Mouse (Mus musculus) brain, embryonic 18.5 days (tissue): Measurements from ENCODE around the gene Maff.

Source experiments
- DNase-seq: peaks from one replicate; pipeline ENCODE4 v3.0.0-alpha.2; 2012; ENCODE audit warnings: low read depth, low spot score

Gene Maff

DNA sequence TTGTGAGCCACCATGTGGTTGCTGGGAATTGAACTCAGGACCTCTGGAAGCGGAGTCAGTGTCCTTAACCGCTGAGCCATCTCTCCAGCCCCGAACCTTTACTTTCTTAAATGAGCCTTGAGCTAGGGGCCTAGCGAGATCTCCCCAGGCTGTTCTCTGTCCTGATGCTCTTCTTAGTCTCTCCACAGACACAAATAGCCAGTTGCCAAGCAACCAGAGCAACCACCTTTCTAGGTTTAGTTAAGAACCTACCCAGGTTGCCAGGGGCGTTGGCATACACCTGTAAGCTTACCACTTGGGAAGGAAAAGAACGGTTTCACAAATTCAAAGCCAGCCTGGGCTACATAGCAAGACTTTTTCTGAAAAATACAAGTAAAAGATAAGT, 16.4 kb upstream of the Maff start:
- DNase-seq = no peak

- no peak for DNase-seq
Measured at GRCm38 (mm10) chr15:79330521-79330920, 15.9 kb upstream of the Maff start.

- DNase-seq = no peak
Measured at GRCm38 (mm10) chr15:79333409-79333808, 13.0 kb upstream of the Maff start.

DNA sequence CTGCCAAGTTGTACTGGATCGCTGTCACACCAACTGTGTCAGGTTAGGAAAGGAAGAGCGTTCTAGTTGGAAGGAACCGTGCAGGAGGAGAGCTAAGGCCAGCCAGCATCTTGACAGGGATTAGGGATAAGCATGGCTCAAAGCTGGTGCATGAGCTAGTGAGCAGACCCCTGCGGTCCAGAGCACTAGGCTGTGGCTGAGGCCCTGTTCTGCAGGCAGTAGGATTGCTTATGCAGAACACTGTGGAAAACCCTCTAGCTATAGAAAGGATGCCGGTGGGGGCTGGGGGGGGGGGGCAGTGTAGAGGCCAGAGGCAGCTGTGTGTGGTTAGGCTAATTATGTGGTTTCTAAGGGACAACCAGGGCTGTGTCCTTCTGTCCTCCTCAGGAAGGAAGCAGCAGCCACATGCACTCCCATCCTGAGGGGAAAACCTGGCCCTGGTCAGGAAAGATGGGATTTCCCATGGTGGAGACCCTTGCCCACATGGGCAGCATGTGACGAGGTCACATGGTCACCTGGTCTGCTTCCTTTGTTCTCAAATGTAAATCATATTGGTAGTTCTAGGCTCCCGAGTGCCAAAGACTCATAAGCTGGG, 11.3 kb upstream of the Maff start:
- no peak for DNase-seq

DNA sequence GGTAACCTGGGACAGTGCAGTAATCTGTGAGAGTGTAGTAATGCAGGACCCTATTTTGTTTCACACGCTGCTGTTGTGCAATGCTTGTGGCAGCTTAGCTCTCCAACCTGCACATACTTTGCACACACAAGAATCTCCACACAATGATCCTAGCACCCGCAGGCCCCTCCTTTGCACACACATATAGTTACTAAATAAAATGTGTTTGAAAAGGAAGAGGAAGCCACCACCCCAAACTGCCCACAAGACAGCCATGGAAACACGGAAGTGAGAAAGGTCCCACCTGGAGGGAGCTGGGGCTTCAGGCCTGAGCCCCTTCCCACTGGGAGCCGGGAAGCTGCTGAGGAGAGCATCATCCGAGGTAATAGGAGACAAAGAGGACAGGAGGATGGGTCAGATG, 7.4 kb upstream of the Maff start:
- no peak for DNase-seq

DNA sequence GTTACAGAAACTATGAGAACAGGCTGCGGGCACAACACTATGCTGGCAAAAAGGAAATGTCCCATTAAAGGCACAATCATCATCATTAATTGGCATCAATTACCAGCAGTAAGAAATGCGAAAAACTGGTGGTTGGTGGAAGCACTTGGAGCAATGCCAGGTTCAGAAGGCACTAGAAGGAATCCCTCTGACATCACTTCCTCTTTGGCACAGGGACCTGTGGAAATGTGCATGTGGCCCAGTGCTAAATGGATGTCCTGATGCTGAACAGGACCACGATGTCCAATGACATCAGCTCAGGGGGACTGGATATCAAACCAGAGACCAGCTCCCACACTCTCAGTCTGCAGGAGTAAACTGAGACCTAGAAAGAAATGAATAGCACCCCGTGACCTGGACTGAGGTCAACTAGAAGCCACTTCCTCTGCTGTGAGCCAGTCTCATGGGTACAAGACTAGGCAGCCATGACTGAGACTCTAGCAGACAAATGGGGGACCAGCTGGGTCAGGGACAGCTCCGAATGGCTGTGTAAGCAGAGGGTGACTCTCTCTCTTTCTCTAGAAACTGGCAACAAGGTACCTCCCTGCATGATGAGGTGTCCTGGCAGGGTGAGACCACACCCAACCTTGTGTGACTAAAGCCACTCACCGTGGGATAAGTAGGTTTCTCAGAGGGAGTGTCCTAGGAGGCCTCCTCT, 3.6 kb upstream of the Maff start:
- DNase-seq = no peak

DNA sequence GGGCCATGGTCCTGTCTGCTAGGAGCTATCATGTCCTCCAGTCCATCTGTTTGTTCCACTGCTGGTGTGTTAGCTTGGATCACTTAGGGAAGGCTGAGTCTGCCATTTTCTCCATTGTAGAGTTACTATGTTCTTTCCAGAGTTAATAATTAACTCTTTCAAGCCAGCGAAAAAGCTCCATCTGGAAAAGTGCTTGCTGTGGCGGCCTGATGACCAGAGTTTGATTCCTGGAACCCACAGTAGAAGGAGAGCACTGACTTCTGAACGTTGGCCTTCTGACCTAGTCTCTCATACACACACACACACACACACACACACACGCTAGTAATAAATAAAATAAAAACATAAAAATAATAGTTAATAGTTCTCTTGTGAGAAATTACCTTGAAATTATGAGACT, 1.8 kb upstream of the Maff start:
- no peak for DNase-seq

GRCm38 (mm10) chr15:79347165-79347844, 884 bp downstream of the Maff start:
- DNase-seq = peak; percentile 80

DNA sequence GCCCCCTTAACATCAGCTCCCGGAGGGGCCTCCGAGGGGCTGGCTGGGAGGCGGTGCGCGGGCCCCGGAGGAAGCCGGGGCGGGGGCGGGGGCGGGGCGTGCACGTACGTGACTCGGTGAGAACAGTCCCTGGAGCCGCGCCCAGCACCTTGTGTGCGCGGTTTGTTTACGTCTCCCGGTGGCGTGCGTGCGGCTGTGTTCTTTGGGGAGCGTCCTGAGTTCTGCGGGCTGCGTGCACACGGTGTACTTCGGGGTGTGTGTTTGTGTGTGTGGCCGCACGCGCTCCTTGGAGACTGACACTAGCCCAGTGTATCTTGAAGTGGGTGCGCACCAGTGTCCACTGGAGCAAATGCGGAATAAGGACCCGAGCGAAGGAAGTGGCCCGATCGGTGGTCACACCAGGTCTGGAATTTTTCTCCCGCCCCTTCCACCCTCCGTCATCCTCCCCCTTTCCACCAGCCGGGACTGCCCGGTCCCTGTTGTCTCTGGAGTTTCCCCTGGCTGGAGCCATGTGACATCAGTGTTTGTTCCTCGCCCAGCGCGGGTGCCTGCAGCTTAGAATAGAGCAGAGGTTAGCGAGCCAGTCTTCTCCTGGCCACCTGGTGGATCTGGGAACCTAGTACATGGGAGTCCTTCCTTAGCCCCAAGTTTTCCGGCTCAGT, 1.6 kb downstream of the Maff start:
- no peak for DNase-seq

GRCm38 (mm10) chr15:79348651-79349050, 2.2 kb downstream of the Maff start:
- DNase-seq = no peak

DNA sequence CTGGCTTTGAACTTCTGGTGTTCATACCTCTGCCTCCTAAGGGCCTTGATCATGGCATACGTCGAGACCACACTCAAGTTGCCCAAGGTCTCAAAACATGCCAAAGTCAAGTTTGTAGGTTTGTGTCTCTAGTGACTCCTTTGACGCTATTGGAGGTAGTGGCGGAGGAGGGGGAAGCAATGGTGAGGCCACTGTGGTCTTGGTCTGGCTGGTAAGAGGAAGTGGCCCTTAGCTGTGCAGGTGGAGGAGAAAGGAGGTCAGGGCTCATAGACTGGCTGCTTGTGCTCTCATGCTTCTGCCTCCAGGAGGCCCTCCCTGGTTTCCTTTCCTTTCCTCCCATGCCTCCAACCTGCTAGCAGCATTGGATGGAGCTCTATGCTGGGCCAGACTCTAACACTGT, 4.4 kb downstream of the Maff start:
- no peak for DNase-seq

GRCm38 (mm10) chr15:79351331-79351767, 4.9 kb downstream of the Maff start:
- no peak for DNase-seq

DNA sequence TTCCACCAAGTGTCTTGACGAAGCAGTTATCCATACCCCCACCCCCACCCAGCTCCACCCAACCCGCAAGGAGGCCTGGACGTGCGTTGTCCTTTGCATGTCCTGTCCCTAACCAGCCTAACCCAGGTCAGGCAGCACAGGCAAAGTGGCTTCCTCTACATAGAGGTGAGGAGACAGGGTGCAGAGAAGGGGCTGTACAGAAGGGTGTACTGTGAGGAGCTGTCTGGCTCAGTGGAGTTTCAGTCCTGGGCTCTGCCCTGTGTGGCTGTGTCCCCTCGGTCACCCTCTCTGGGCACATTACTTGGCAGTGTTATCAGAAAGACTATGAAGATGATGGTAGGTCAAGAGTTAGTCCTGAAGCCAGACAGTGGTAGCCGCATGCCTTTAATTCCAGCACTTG, 6.1 kb downstream of the Maff start:
- no peak for DNase-seq

GRCm38 (mm10) chr15:79353690-79354305, 7.4 kb downstream of the Maff start:
- DNase-seq = no peak

- DNase-seq = no peak
Measured at GRCm38 (mm10) chr15:79354619-79355018, 8.2 kb downstream of the Maff start.

GRCm38 (mm10) chr15:79356481-79356880, 10.1 kb downstream of the Maff start:
- DNase-seq = no peak

DNA sequence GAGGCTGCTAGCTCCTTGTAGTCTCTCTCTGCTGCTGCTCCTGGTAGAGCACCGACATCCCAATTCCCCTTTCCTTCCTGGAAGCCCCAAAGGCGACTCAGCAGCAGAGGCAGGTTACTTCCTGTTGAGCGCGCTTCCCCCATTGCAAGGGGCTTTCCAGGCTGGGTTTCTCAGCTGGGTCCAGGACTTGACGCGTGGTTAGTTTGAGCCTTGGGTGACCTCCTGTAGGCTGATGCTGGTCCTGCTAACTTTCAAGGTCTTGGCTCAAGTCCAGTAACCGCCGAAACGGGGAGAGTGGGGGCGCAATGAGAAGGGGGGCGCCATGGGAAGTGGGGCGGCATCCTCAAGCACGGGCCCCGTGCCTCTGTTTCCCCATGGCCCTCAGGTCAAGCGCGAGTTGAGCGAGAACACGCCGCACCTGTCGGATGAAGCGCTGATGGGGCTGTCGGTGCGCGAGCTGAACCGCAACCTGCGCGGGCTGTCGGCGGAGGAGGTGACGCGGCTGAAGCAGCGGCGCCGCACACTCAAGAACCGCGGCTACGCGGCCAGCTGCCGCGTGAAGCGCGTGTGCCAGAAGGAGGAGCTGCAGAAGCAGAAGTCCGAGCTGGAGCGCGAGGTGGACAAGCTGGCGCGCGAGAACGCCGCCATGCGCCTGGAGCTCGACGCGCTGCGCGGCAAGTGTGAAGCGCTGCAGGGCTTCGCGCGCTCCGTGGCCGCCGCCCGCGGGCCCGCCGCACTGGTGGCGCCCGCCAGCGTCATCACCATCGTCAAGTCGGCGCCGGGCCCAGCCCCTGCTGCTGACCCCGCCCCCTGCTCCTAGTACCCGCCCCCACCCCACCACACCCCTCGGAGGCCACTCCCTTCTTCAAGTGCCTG, 10.9 kb downstream of the Maff start:
- DNase-seq = no peak

DNA sequence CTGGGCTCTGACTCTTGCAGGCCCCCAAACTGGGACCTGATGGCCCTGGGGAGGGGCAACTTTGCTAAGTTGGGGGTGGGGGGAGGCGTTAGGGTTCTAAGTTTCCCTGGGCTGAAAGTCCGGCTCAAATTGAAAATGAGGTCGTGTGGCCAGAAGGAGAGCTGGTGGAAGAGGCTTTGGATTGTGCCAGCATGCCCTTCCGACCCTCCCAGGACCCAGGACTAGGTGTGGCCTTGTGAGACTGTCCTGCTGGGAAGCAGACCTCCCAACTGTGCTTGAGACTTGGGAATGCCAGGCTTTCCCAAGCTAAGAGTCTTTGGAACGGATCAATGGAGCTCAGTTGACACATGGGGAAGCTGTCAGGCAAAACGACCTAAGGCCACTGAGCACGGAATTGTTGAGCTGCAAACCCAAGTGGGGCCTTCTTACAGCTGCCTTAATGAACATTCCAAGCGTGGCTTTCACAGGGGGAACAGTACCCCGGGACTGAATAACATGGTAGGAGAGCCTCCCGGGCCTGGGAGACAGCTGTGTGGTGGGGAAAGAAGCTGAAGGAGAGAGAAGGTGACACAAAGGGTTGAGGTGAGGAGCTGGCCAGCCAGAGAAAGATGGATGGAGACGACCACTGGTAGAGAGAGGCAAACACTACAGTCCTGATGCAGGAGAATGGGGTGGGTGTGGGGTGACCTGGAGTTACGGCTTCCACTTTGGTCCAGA, 11.7 kb downstream of the Maff start:
- no peak for DNase-seq

GRCm38 (mm10) chr15:79359954-79360353, 13.5 kb downstream of the Maff start:
- DNase-seq = no peak

GRCm38 (mm10) chr15:79360371-79360770, 13.9 kb downstream of the Maff start:
- no peak for DNase-seq
